Mouse (Mus musculus) MEL (cell line): ENCODE results near the gene Map3k19.

Experiments
- CTCF ChIP-seq, 3 experiments: IDR thresholded peaks in 2 of 3; conservative IDR thresholded peaks in 1 of 3; 2 replicates each; pipeline ENCODE4 v1.5.1; 2011 to 2012; ENCODE audit warnings: low read length in 3 of 3, low read depth in 2 of 3, mild to moderate bottlenecking in 2 of 3, improper control_type of control experiment in 1 of 3, inconsistent platforms in 1 of 3, mixed read lengths in 1 of 3, moderate library complexity in 1 of 3; ENCODE audit not compliant: control insufficient read depth in 1 of 3, insufficient read depth in 1 of 3, poor library complexity in 1 of 3, severe bottlenecking in 1 of 3
- MAX ChIP-seq: IDR thresholded peaks from 2 replicates; pipeline ENCODE4 v1.6.1; 2011; ENCODE audit warnings: low read length, improper control_type of control experiment
- MEF2A ChIP-seq: IDR thresholded peaks from 2 replicates; pipeline ENCODE4 v1.6.1; 2014; ENCODE audit warnings: low read depth, mild to moderate bottlenecking, inconsistent platforms, low read length, improper control_type of control experiment; ENCODE audit not compliant: poor library complexity, insufficient replicate concordance, severe bottlenecking; ENCODE audit errors: extremely low read depth
- NRF1 ChIP-seq: IDR thresholded peaks from 2 replicates; pipeline ENCODE4 v1.6.1; 2014; ENCODE audit warnings: low read depth, mild to moderate bottlenecking, inconsistent platforms, low read length, improper control_type of control experiment, moderate library complexity; ENCODE audit not compliant: poor library complexity, insufficient read depth, severe bottlenecking
- POLR2A ChIP-seq, 2 experiments: IDR thresholded peaks; 2 replicates each; pipeline ENCODE4 v1.6.1; 2011 to 2012; ENCODE audit warnings: low read length in 2 of 2, mild to moderate bottlenecking in 2 of 2, control low read depth in 1 of 2, improper control_type of control experiment in 1 of 2, low read depth in 1 of 2, moderate library complexity in 1 of 2; ENCODE audit not compliant: control insufficient read depth in 1 of 2, insufficient read depth in 1 of 2, poor library complexity in 1 of 2
- UBTF ChIP-seq: IDR thresholded peaks from 2 replicates; pipeline ENCODE4 v1.6.1; 2012; ENCODE audit warnings: low read depth, mild to moderate bottlenecking, inconsistent platforms, low read length, improper control_type of control experiment, moderate library complexity, borderline replicate concordance; ENCODE audit not compliant: insufficient read depth
- USF1 ChIP-seq: IDR thresholded peaks from 2 replicates; pipeline ENCODE4 v1.6.1; 2014; ENCODE audit warnings: low read depth, mild to moderate bottlenecking, inconsistent platforms, low read length, improper control_type of control experiment, moderate library complexity

DNA sequence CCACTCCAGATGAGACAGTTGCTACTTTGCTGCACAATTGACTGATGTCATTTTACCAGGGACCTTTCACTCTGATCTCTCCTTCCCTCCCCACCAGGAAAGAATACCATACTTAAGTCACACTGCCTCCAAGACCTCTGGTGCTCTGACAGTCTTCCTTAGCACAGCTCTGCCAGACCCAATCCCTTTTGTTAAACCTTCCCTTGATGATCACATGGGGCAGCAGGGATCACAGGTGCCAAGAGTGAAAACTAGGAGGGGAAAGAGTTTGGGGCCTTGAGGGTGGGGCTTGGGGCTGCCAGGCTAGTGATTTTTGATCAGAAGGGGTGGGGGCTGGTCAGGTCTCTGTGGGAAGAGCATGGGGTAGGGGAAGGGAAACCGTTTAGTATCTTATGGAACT, 58.1 kb downstream of the Map3k19 start:
- no peak for TF ChIP-seq NRF1
- no peak for TF ChIP-seq UBTF
- no peak for TF ChIP-seq MAX
- TF ChIP-seq POLR2A (IDR thresholded peaks at IDR 0.05; ENCODE audit: control insufficient read depth in 1 of 2, insufficient read depth in 1 of 2, low read depth in 1 of 2, low read length in 2 of 2, poor library complexity in 1 of 2), result no peak
- no peak for TF ChIP-seq USF1
- TF ChIP-seq CTCF (IDR thresholded peaks at IDR 0.05 in 2 of 3, conservative IDR thresholded peaks at IDR 0.05 in 1 of 3; ENCODE audit: control insufficient read depth in 1 of 3, insufficient read depth in 1 of 3, low read depth in 2 of 3, low read length in 3 of 3, poor library complexity in 1 of 3, severe bottlenecking in 1 of 3), result no peak
- TF ChIP-seq MEF2A, result no peak
